Mouse (Mus musculus): Measurements from ENCODE around the gene Ptpro. TPM values are rescaled to one million over a fixed set of nuclear protein-coding genes. Genes with fewer than 3 reads are reported as not detected.
"Not testable (repeated sequence)": the region's sequence is repeated elsewhere in the genome, so short reads cannot be mapped to it uniquely, and the experiment has no call there.

Gene Ptpro
- polyA plus RNA-seq, 2 experiments from 2014 or later = 0.29 TPM; not detected in 1

GRCm38 (mm10) chr6:137457210-137457609 is 205.1 kb downstream of the Ptpro start:
- ATAC-seq = no peak

- ATAC-seq = no peak
Measured at GRCm38 (mm10) chr6:137458136-137458535, 206.0 kb downstream of the Ptpro start.

- ATAC-seq = no peak
Measured at GRCm38 (mm10) chr6:137463771-137464170, 211.7 kb downstream of the Ptpro start.

GRCm38 (mm10) chr6:137465253-137465652 is 213.1 kb downstream of the Ptpro start:
- ATAC-seq = no peak

- ATAC-seq = no peak
Measured at GRCm38 (mm10) chr6:137466256-137466655, 214.1 kb downstream of the Ptpro start.

- no peak for ATAC-seq
Measured at GRCm38 (mm10) chr6:137467696-137468095, 215.6 kb downstream of the Ptpro start.

GRCm38 (mm10) chr6:137469541-137469940 is 217.4 kb downstream of the Ptpro start:
- no peak for ATAC-seq

- no peak for ATAC-seq
Measured at GRCm38 (mm10) chr6:137470901-137471598, 218.9 kb downstream of the Ptpro start.

- no peak for ATAC-seq
Measured at GRCm38 (mm10) chr6:137472129-137472528, 220.0 kb downstream of the Ptpro start.

GRCm38 (mm10) chr6:137473433-137473832 is 221.3 kb downstream of the Ptpro start:
- no peak for ATAC-seq

- not testable (repeated sequence) for ATAC-seq
Measured at GRCm38 (mm10) chr6:137475695-137476094, 223.6 kb downstream of the Ptpro start.

GRCm38 (mm10) chr6:137482891-137483290 is 230.8 kb downstream of the Ptpro start:
- no peak for ATAC-seq

- ATAC-seq = no peak
Measured at GRCm38 (mm10) chr6:137487443-137487842, 235.3 kb downstream of the Ptpro start.

GRCm38 (mm10) chr6:137490115-137490514 is 238.0 kb downstream of the Ptpro start:
- ATAC-seq = no peak

- no peak for ATAC-seq
Measured at GRCm38 (mm10) chr6:137491659-137492058, 239.5 kb downstream of the Ptpro start.

- ATAC-seq = no peak
Measured at GRCm38 (mm10) chr6:137492582-137492981, 240.5 kb downstream of the Ptpro start.

- ATAC-seq = no peak
Measured at GRCm38 (mm10) chr6:137493211-137494135, 241.4 kb downstream of the Ptpro start.

GRCm38 (mm10) chr6:137494136-137494475 is 242.0 kb downstream of the Ptpro start:
- no peak for ATAC-seq

GRCm38 (mm10) chr6:137494801-137495200 is 242.7 kb downstream of the Ptpro start:
- ATAC-seq = no peak

GRCm38 (mm10) chr6:137495233-137495632 is 243.1 kb downstream of the Ptpro start:
- ATAC-seq = no peak

GRCm38 (mm10) chr6:137496562-137496961 is 244.4 kb downstream of the Ptpro start:
- no peak for ATAC-seq

- ATAC-seq = no peak
Measured at GRCm38 (mm10) chr6:137497208-137497835, 245.2 kb downstream of the Ptpro start.

GRCm38 (mm10) chr6:137498781-137499180 is 246.7 kb downstream of the Ptpro start:
- ATAC-seq = no peak

Data from CD4-positive, CD25-positive, alpha-beta regulatory T cell, adult 4 months (primary cell).